In genomic region chr15:101277351-101277899, GRCm38 (mm10) we compare ENCODE assay signal across 11 mouse cellular contexts. TPM values are rescaled to one million over a fixed set of nuclear protein-coding genes. Genes with fewer than 3 reads are reported as not detected.
DNase-seq lines count a peak whose midpoint lies in the region; ATAC-seq and TF ChIP-seq lines count a peak whose summit lies in the region.
"Had no signal": no experiment of that assay in that cellular context is flagged by ENCODE, and none has a peak within 500 bp of the region (broad histone marks: within the 10 kb centered on the region; RNA-seq: fewer than 3 reads in every experiment).

No protein-coding gene starts in this region.

- peaks cover 27% of the 10 kb centered on the region for H3K4me1 ChIP-seq in heart, embryonic 10.5 days
- peaks cover 5% of the 10 kb centered on the region; the same call in 1 of the 2 replicates for H3K4me1 ChIP-seq in hindbrain, embryonic 11.5 days (replicated peaks; ENCODE audit: control insufficient read depth, insufficient read depth, low read length)
- peaks cover 28% of the 10 kb centered on the region for H3K4me1 ChIP-seq in midbrain, embryonic 10.5 days
- no peaks in the 10 kb centered on the region for H3K4me1 ChIP-seq in liver, embryonic 12.5 days
- no peaks in the 10 kb centered on the region for H3K4me1 ChIP-seq in kidney, adult 2 months (ENCODE audit: control insufficient read depth, insufficient read depth, low read length)

- peak overlapping the region; percentile 72 for H3K27ac ChIP-seq in heart, embryonic 10.5 days
- H3K27ac ChIP-seq in hindbrain, embryonic 11.5 days (ENCODE audit: low read depth, low read length), result peak overlapping the region; percentile 54
- peak overlapping the region; percentile 83 for H3K27ac ChIP-seq in midbrain, embryonic 10.5 days (replicated peaks)
- no peak overlapping the region for H3K27ac ChIP-seq in liver, embryonic 12.5 days
- H3K27ac ChIP-seq in kidney, adult 2 months (ENCODE audit: insufficient read depth, low read depth, low read length), result no peak overlapping the region
- H3K27ac ChIP-seq: macrophage had no signal

- peak; percentile 78 for ATAC-seq in hindbrain, embryonic 11.5 days (ENCODE audit: low FRiP score)
- ATAC-seq in liver, embryonic 12.5 days, result no peak
- ATAC-seq: CD4-positive, CD25-positive, alpha-beta regulatory T cell, adult 4 months had no signal

- H3K27me3 ChIP-seq in heart, embryonic 10.5 days (ENCODE audit: insufficient read depth, poor library complexity, severe bottlenecking), result no peaks in the 10 kb centered on the region
- no peaks in the 10 kb centered on the region for H3K27me3 ChIP-seq in hindbrain, embryonic 11.5 days (ENCODE audit: control insufficient read depth, insufficient read depth, low read length)
- H3K27me3 ChIP-seq in midbrain, embryonic 10.5 days (ENCODE audit: low read depth, poor library complexity, severe bottlenecking), result no peaks in the 10 kb centered on the region
- no peaks in the 10 kb centered on the region for H3K27me3 ChIP-seq in liver, embryonic 12.5 days (replicated peaks)
- no peaks in the 10 kb centered on the region for H3K27me3 ChIP-seq in kidney, adult 2 months (replicated peaks; ENCODE audit: control insufficient read depth, insufficient read depth, low read length)

- WGBS in heart, embryonic 10.5 days, result 61% methylated on average over 11 of the region's 11 CpGs
- 25% methylated on average over 11 of the region's 11 CpGs for WGBS in hindbrain, embryonic 11.5 days
- 41% methylated on average over 11 of the region's 11 CpGs for WGBS in midbrain, embryonic 10.5 days
- WGBS in liver, embryonic 12.5 days (ENCODE audit: insufficient replicate concordance), result 71% methylated on average over 11 of the region's 11 CpGs
- 81% methylated on average over 11 of the region's 11 CpGs for WGBS in kidney, adult 2 months

- H3K4me2 ChIP-seq in hindbrain, embryonic 11.5 days (replicated peaks; ENCODE audit: low read depth, low read length), result no peak overlapping the region; the same call in 1 of the 2 replicates
- H3K4me2 ChIP-seq in liver, embryonic 12.5 days, result no peak overlapping the region

- no peak overlapping the region for H3K4me3 ChIP-seq in heart, embryonic 10.5 days
- no peak overlapping the region for H3K4me3 ChIP-seq in hindbrain, embryonic 11.5 days (ENCODE audit: low read depth, low read length)
- H3K4me3 ChIP-seq in midbrain, embryonic 10.5 days, result no peak overlapping the region
- no peak overlapping the region for H3K4me3 ChIP-seq in liver, embryonic 12.5 days
- H3K4me3 ChIP-seq in kidney, adult 2 months (ENCODE audit: insufficient read depth, low read depth, low read length), result no peak overlapping the region

- H3K36me3 ChIP-seq in heart, embryonic 10.5 days, result peaks cover 21% of the 10 kb centered on the region
- no peaks in the 10 kb centered on the region for H3K36me3 ChIP-seq in hindbrain, embryonic 11.5 days (ENCODE audit: control insufficient read depth, insufficient read depth, low read length)
- H3K36me3 ChIP-seq in midbrain, embryonic 10.5 days, result peaks cover 18% of the 10 kb centered on the region
- H3K36me3 ChIP-seq in liver, embryonic 12.5 days, result no peaks in the 10 kb centered on the region
- H3K36me3 ChIP-seq in kidney, adult 2 months (ENCODE audit: control insufficient read depth, insufficient read depth, low read length), result no peaks in the 10 kb centered on the region

- DNase-seq in heart, embryonic 10.5 days (ENCODE audit: low spot score), result no peak
- DNase-seq in heart, adult 9 months (ENCODE audit: low spot score in 2 of 2), result no peak
- peak; percentile 92 for DNase-seq in ZHBTc4 (ENCODE audit: low read depth, low spot score)
- DNase-seq in hindbrain, embryonic 11.5 days (ENCODE audit: low spot score), result peak; percentile 64
- peak; percentile 37 for DNase-seq in midbrain, embryonic 10.5 days (ENCODE audit: low spot score)
- no peak for DNase-seq in urinary bladder, adult 2 months (ENCODE audit: low spot score)
- no peak for DNase-seq in kidney, adult 2 months
- DNase-seq: heart, adult 18-20 months had no signal

- H3K9ac ChIP-seq in hindbrain, embryonic 11.5 days (ENCODE audit: low read depth, low read length), result no peak overlapping the region; the same call in 1 of the 2 replicates
- H3K9ac ChIP-seq in liver, embryonic 12.5 days, result no peak overlapping the region

- TF ChIP-seq CTCF in kidney, adult 2 months (conservative IDR thresholded peaks at IDR 0.05; ENCODE audit: insufficient read depth, insufficient read length, low read depth, low read length), result no peak

- TF ChIP-seq POLR2A in kidney, adult 2 months (IDR thresholded peaks at IDR 0.05; ENCODE audit: low read depth, low read length), result no peak

- no peaks in the 10 kb centered on the region for H3K9me3 ChIP-seq in heart, embryonic 10.5 days
- no peaks in the 10 kb centered on the region for H3K9me3 ChIP-seq in hindbrain, embryonic 11.5 days (ENCODE audit: control insufficient read depth, low read length)
- no peaks in the 10 kb centered on the region for H3K9me3 ChIP-seq in midbrain, embryonic 10.5 days (replicated peaks)
- H3K9me3 ChIP-seq in liver, embryonic 12.5 days (replicated peaks), result no peaks in the 10 kb centered on the region

RNA-seq across cellular contexts. Expression of gene Atg101, which starts 6.6 kb away (rescaled TPM):
- polyA plus RNA-seq in heart, embryonic 10.5 days (2016; fragmentation: Nextera tagmentation; extraction: Ambion mirVana), result 59.5 and 77.0 TPM in 2 replicates
- polyA plus RNA-seq in hindbrain, embryonic 11.5 days (2014; fragmentation: Nextera tagmentation; extraction: Ambion mirVana), result 66.5 and 69.6 TPM in 2 replicates
- 80.8 TPM in 2 replicates for polyA plus RNA-seq in midbrain, embryonic 10.5 days (2016; fragmentation: Nextera tagmentation; extraction: Ambion mirVana)
- 31.5 and 31.7 TPM in 2 replicates for polyA plus RNA-seq in liver, embryonic 12.5 days (2016; fragmentation: Nextera tagmentation; extraction: Ambion mirVana)
- 40.5 and 54.0 TPM in 2 replicates for polyA plus RNA-seq in urinary bladder, adult 2 months (2012; rRNA removed)
- 46.1 and 48.7 TPM in 2 replicates for polyA plus RNA-seq in kidney, adult 2 months (2012; rRNA removed)

RNA-seq across cellular contexts. Expression of gene 6030408B16Rik, which starts 15.6 kb away (rescaled TPM):
- polyA plus RNA-seq in heart, embryonic 10.5 days (2016; fragmentation: Nextera tagmentation; extraction: Ambion mirVana), result 0.49 and 1.8 TPM in 2 replicates
- 0.17 and 0.25 TPM in 2 replicates for polyA plus RNA-seq in hindbrain, embryonic 11.5 days (2014; fragmentation: Nextera tagmentation; extraction: Ambion mirVana)
- 0.06 and 0.22 TPM in 2 replicates for polyA plus RNA-seq in midbrain, embryonic 10.5 days (2016; fragmentation: Nextera tagmentation; extraction: Ambion mirVana)
- 0.17 and 0.19 TPM in 2 replicates for polyA plus RNA-seq in liver, embryonic 12.5 days (2016; fragmentation: Nextera tagmentation; extraction: Ambion mirVana)
- polyA plus RNA-seq in urinary bladder, adult 2 months (2012; rRNA removed), result 2.2 and 3.5 TPM in 2 replicates
- polyA plus RNA-seq in kidney, adult 2 months (2012; rRNA removed), result 0.13 and 0.37 TPM in 2 replicates
- polyA plus RNA-seq: CD4-positive, CD25-positive, alpha-beta regulatory T cell, adult 4 months; macrophage had no signal

RNA-seq across cellular contexts. Expression of gene Nr4a1, which starts 23.4 kb away (rescaled TPM):
- polyA plus RNA-seq in heart, embryonic 10.5 days (2016; fragmentation: Nextera tagmentation; extraction: Ambion mirVana), result 8.0 and 13.0 TPM in 2 replicates
- polyA plus RNA-seq in hindbrain, embryonic 11.5 days (2014; fragmentation: Nextera tagmentation; extraction: Ambion mirVana), result 2.2 and 2.9 TPM in 2 replicates
- 2.8 and 2.9 TPM in 2 replicates for polyA plus RNA-seq in midbrain, embryonic 10.5 days (2016; fragmentation: Nextera tagmentation; extraction: Ambion mirVana)
- 0.83 and 1.0 TPM in 2 replicates for polyA plus RNA-seq in liver, embryonic 12.5 days (2016; fragmentation: Nextera tagmentation; extraction: Ambion mirVana)
- polyA plus RNA-seq in urinary bladder, adult 2 months (2012; rRNA removed), result 11.7 and 12.4 TPM in 2 replicates
- polyA plus RNA-seq in kidney, adult 2 months (2012; rRNA removed), result 4.9 and 5.7 TPM in 2 replicates

RNA-seq across cellular contexts. Expression of gene Grasp, which starts 53.4 kb away (rescaled TPM):
- 3.4 and 5.0 TPM in 2 replicates for polyA plus RNA-seq in heart, embryonic 10.5 days (2016; fragmentation: Nextera tagmentation; extraction: Ambion mirVana)
- 4.5 and 5.0 TPM in 2 replicates for polyA plus RNA-seq in hindbrain, embryonic 11.5 days (2014; fragmentation: Nextera tagmentation; extraction: Ambion mirVana)
- polyA plus RNA-seq in midbrain, embryonic 10.5 days (2016; fragmentation: Nextera tagmentation; extraction: Ambion mirVana), result 3.2 and 4.2 TPM in 2 replicates
- polyA plus RNA-seq in liver, embryonic 12.5 days (2016; fragmentation: Nextera tagmentation; extraction: Ambion mirVana), result 0.81 and 1.3 TPM in 2 replicates
- 8.7 and 9.7 TPM in 2 replicates for polyA plus RNA-seq in urinary bladder, adult 2 months (2012; rRNA removed)
- polyA plus RNA-seq in kidney, adult 2 months (2012; rRNA removed), result 6.2 and 7.0 TPM in 2 replicates

Comparison
In these comparisons a context has a peak if more than half of its experiments do, and no peak if none do; other contexts are left out.
1. DNase-seq: peak in ZHBTc4 (single experiment), hindbrain, embryonic 11.5 days (single experiment) and midbrain, embryonic 10.5 days (single experiment); none in heart, embryonic 10.5 days (single experiment), heart, adult 9 months (0 of 2), urinary bladder, adult 2 months (single experiment) and kidney, adult 2 months (single experiment).
2. H3K27ac ChIP-seq: peak in heart, embryonic 10.5 days (single experiment), hindbrain, embryonic 11.5 days (single experiment) and midbrain, embryonic 10.5 days (single experiment); none in liver, embryonic 12.5 days (single experiment) and kidney, adult 2 months (single experiment).